Comparison of ENCODE assay signal across 10 mouse cellular contexts in the genomic region with DNA sequence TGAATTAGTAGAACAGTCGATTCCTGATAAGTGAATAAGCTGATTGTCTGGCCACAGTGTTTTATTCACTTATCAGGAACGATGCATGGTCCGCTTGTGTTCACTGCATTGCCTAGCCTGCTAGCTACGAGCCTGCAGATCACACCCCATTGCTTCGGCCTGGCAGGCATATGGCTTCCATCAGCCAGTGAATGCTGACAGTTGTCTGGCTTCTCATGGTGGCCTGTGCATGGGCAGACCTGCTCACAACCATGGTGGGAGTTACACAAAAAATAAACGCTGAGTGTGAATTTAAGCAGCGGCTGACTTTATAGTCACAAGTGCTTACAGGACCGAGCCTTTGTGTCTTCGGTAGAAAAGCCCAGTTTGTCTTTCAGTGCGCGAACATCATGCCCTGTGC.
DNase-seq lines count a peak whose midpoint lies in the region; ATAC-seq lines count a peak whose summit lies in the region.
"Had no signal": no experiment of that assay in that cellular context is flagged by ENCODE, and none has a peak within 500 bp of the region (broad histone marks: within the 10 kb centered on the region; RNA-seq: fewer than 3 reads in every experiment).

No protein-coding gene starts in this region.

- no peak overlapping the region for H3K4me2 ChIP-seq in hindbrain, embryonic 13.5 days
- H3K4me2 ChIP-seq in liver, embryonic 11.5 days: no peak overlapping the region
- H3K4me2 ChIP-seq: hindbrain, embryonic 12.5 days had no signal

- H3K4me1 ChIP-seq in hindbrain, embryonic 13.5 days (replicated peaks): peaks cover 8% of the 10 kb centered on the region; the same call in 1 of the 2 replicates
- H3K4me1 ChIP-seq in hindbrain, embryonic 10.5 days (replicated peaks): peaks cover 3% of the 10 kb centered on the region; the same call in 1 of the 2 replicates
- H3K4me1 ChIP-seq in limb, embryonic 10.5 days: peaks cover 16% of the 10 kb centered on the region
- H3K4me1 ChIP-seq in liver, embryonic 11.5 days (replicated peaks; ENCODE audit: control insufficient read depth, insufficient read depth, low read length): no peaks in the 10 kb centered on the region

- peaks cover 11% of the 10 kb centered on the region for H3K36me3 ChIP-seq in hindbrain, embryonic 13.5 days
- H3K36me3 ChIP-seq in hindbrain, embryonic 10.5 days: 0 out of 2 replicates have a peak, but pooled peaks cover 7% of the 10 kb centered on the region
- no peaks in the 10 kb centered on the region for H3K36me3 ChIP-seq in limb, embryonic 10.5 days
- H3K36me3 ChIP-seq in liver, embryonic 11.5 days (ENCODE audit: control insufficient read depth, insufficient read depth, low read length): no peaks in the 10 kb centered on the region
- H3K36me3 ChIP-seq: hindbrain, embryonic 12.5 days had no signal

- no peaks in the 10 kb centered on the region for H3K9me3 ChIP-seq in hindbrain, embryonic 13.5 days
- no peaks in the 10 kb centered on the region for H3K9me3 ChIP-seq in hindbrain, embryonic 10.5 days
- H3K9me3 ChIP-seq in limb, embryonic 10.5 days (replicated peaks): no peaks in the 10 kb centered on the region
- no peaks in the 10 kb centered on the region for H3K9me3 ChIP-seq in liver, embryonic 11.5 days (ENCODE audit: control insufficient read depth, low read length)
- H3K9me3 ChIP-seq: hindbrain, embryonic 12.5 days had no signal

- 79% methylated on average over 11 of the region's 11 CpGs for WGBS in hindbrain, embryonic 13.5 days
- 82% methylated on average over 11 of the region's 11 CpGs for WGBS in hindbrain, embryonic 10.5 days
- WGBS in limb, embryonic 10.5 days: 68% methylated on average over 11 of the region's 11 CpGs
- WGBS in liver, embryonic 11.5 days: 75% methylated on average over 11 of the region's 11 CpGs

- DNase-seq in hindbrain, embryonic 10.5 days (ENCODE audit: low spot score): no peak
- DNase-seq in embryo, embryonic 10.5 days (ENCODE audit: low spot score): peak; percentile 26
- DNase-seq in heart, adult 18-20 months: peak; percentile 43 to 45
- DNase-seq in limb, embryonic 10.5 days (ENCODE audit: low spot score): peak; percentile 48
- DNase-seq in liver, embryonic 11.5 days (ENCODE audit: low spot score): no peak

- H3K4me3 ChIP-seq in hindbrain, embryonic 13.5 days: no peak overlapping the region
- H3K4me3 ChIP-seq in hindbrain, embryonic 10.5 days: no peak overlapping the region
- no peak overlapping the region for H3K4me3 ChIP-seq in limb, embryonic 10.5 days
- H3K4me3 ChIP-seq in liver, embryonic 11.5 days (ENCODE audit: low read depth, low read length): no peak overlapping the region
- H3K4me3 ChIP-seq: hindbrain, embryonic 12.5 days had no signal

- H3K9ac ChIP-seq in hindbrain, embryonic 13.5 days: no peak overlapping the region
- H3K9ac ChIP-seq in liver, embryonic 11.5 days (ENCODE audit: low read depth, low read length): no peak overlapping the region
- H3K9ac ChIP-seq: hindbrain, embryonic 12.5 days had no signal

- no peaks in the 10 kb centered on the region for H3K27me3 ChIP-seq in hindbrain, embryonic 13.5 days
- H3K27me3 ChIP-seq in hindbrain, embryonic 10.5 days (ENCODE audit: insufficient read depth, poor library complexity, severe bottlenecking): no peaks in the 10 kb centered on the region
- H3K27me3 ChIP-seq in limb, embryonic 10.5 days (ENCODE audit: low read depth, poor library complexity, severe bottlenecking): no peaks in the 10 kb centered on the region
- H3K27me3 ChIP-seq in liver, embryonic 11.5 days (replicated peaks; ENCODE audit: control insufficient read depth, insufficient read depth, low read length): no peaks in the 10 kb centered on the region
- H3K27me3 ChIP-seq: hindbrain, embryonic 12.5 days; Patski had no signal

- 0 out of 2 replicates have a peak overlapping the region, but pooled peaks have one; percentile 23 for H3K27ac ChIP-seq in hindbrain, embryonic 13.5 days
- H3K27ac ChIP-seq in hindbrain, embryonic 10.5 days: no peak overlapping the region
- H3K27ac ChIP-seq in limb, embryonic 10.5 days: peak overlapping the region; percentile 34; the same call in 1 of the 2 replicates
- H3K27ac ChIP-seq in liver, embryonic 11.5 days (ENCODE audit: low read depth, low read length): no peak overlapping the region
- H3K27ac ChIP-seq: hindbrain, embryonic 12.5 days had no signal

- ATAC-seq in hindbrain, embryonic 13.5 days (ENCODE audit: low FRiP score): no peak
- ATAC-seq in frontal cortex, adult (ENCODE audit: low TSS enrichment): no peak
- ATAC-seq in CD4-positive, CD25-positive, alpha-beta regulatory T cell, adult 4 months: no peak
- no peak for ATAC-seq in liver, embryonic 11.5 days (replicated peaks; ENCODE audit: low FRiP score)
- ATAC-seq: Patski had no signal

Comparison
In these comparisons a context has a peak if more than half of its experiments do, and no peak if none do; other contexts are left out.
1. H3K27ac ChIP-seq: peak in hindbrain, embryonic 13.5 days (single experiment) and limb, embryonic 10.5 days (single experiment); none in hindbrain, embryonic 10.5 days (single experiment) and liver, embryonic 11.5 days (single experiment).
2. DNase-seq: peak in embryo, embryonic 10.5 days (single experiment), heart, adult 18-20 months (2 of 2) and limb, embryonic 10.5 days (single experiment); none in hindbrain, embryonic 10.5 days (single experiment) and liver, embryonic 11.5 days (single experiment).